31 mouse cellular contexts compared by ENCODE assay signal in genomic region chr15:100235208-100235965, GRCm38 (mm10). TPM values are rescaled to one million over a fixed set of nuclear protein-coding genes. Genes with fewer than 3 reads are reported as not detected.
DNase-seq lines count a peak whose midpoint lies in the region; ATAC-seq lines count a peak whose summit lies in the region.
"Had no signal": no experiment of that assay in that cellular context is flagged by ENCODE, and none has a peak within 500 bp of the region (broad histone marks: within the 10 kb centered on the region; RNA-seq: fewer than 3 reads in every experiment).

No protein-coding gene starts in this region.

- DNase-seq in frontal cortex, postnatal 10 days (ENCODE audit: low spot score in 2 of 2) = no peak
- peak; percentile 22 for DNase-seq in right cerebral cortex, postnatal 14 days
- DNase-seq in right cerebral cortex, postnatal 10 days (ENCODE audit: low spot score in 2 of 2) = no peak
- DNase-seq in lung, adult 18-20 months = no peak
- DNase-seq in cerebellum, postnatal 10 days = no peak
- DNase-seq: adrenal gland, postnatal 36 days; cerebellum, adult 11 months; cerebellum, postnatal 14 days; heart, postnatal 4 days; kidney, adult 18-20 months; kidney, postnatal 4 days; thymus, adult 18-20 months; thymus, postnatal 36 days had no signal

- H3K36me3 ChIP-seq in liver, embryonic 16.5 days (ENCODE audit: control insufficient read depth, insufficient read depth) = peaks cover 40% of the 10 kb centered on the region
- peaks cover 7% of the 10 kb centered on the region for H3K36me3 ChIP-seq in midbrain, embryonic 16.5 days (ENCODE audit: control insufficient read depth, insufficient read depth, low read length)

- H3K9ac ChIP-seq in liver, embryonic 16.5 days (ENCODE audit: low read depth, low read length) = no peak overlapping the region
- H3K9ac ChIP-seq in midbrain, embryonic 16.5 days (ENCODE audit: low read depth, low read length) = no peak overlapping the region
- H3K9ac ChIP-seq: embryonic facial prominence, embryonic 12.5 days; hindbrain, embryonic 14.5 days; limb, embryonic 15.5 days; neural tube, embryonic 15.5 days; stomach, embryonic 15.5 days had no signal

- no peaks in the 10 kb centered on the region for H3K9me3 ChIP-seq in liver, embryonic 16.5 days (replicated peaks; ENCODE audit: control insufficient read depth, low read length)
- H3K9me3 ChIP-seq in midbrain, embryonic 16.5 days (replicated peaks; ENCODE audit: control insufficient read depth, low read length, poor library complexity, severe bottlenecking) = no peaks in the 10 kb centered on the region
- H3K9me3 ChIP-seq: embryonic facial prominence, embryonic 12.5 days; heart, embryonic 10.5 days; limb, embryonic 15.5 days; neural tube, embryonic 15.5 days; stomach, embryonic 15.5 days had no signal

- no peak overlapping the region for H3K4me3 ChIP-seq in liver, embryonic 16.5 days (ENCODE audit: low read depth, low read length)
- no peak overlapping the region for H3K4me3 ChIP-seq in midbrain, embryonic 16.5 days (ENCODE audit: low read depth, low read length)
- H3K4me3 ChIP-seq: embryonic facial prominence, embryonic 12.5 days; heart, embryonic 10.5 days; limb, embryonic 15.5 days; neural tube, embryonic 15.5 days; stomach, embryonic 15.5 days had no signal

- H3K4me1 ChIP-seq in liver, embryonic 16.5 days (ENCODE audit: control insufficient read depth, low read depth, low read length) = peaks cover 22% of the 10 kb centered on the region
- no peaks in the 10 kb centered on the region for H3K4me1 ChIP-seq in midbrain, embryonic 16.5 days (ENCODE audit: control insufficient read depth, insufficient read depth, low read length)
- H3K4me1 ChIP-seq: embryonic facial prominence, embryonic 12.5 days; limb, embryonic 15.5 days; neural tube, embryonic 15.5 days; stomach, embryonic 15.5 days had no signal

- no peaks in the 10 kb centered on the region for H3K27me3 ChIP-seq in liver, embryonic 16.5 days (ENCODE audit: control insufficient read depth, insufficient read depth, low read depth, low read length)
- H3K27me3 ChIP-seq in midbrain, embryonic 16.5 days (ENCODE audit: control insufficient read depth, insufficient read depth, low read depth, low read length) = no peaks in the 10 kb centered on the region
- H3K27me3 ChIP-seq: embryonic facial prominence, embryonic 12.5 days; limb, embryonic 15.5 days; neural tube, embryonic 15.5 days; stomach, embryonic 15.5 days had no signal

- no peak overlapping the region for H3K27ac ChIP-seq in liver, embryonic 16.5 days (ENCODE audit: low read length)
- H3K27ac ChIP-seq in midbrain, embryonic 16.5 days (ENCODE audit: low read length) = no peak overlapping the region
- H3K27ac ChIP-seq: embryonic facial prominence, embryonic 12.5 days; heart, embryonic 10.5 days; hindbrain, embryonic 14.5 days; limb, embryonic 15.5 days; neural tube, embryonic 15.5 days; stomach, embryonic 15.5 days had no signal

- H3K4me2 ChIP-seq in liver, embryonic 16.5 days (ENCODE audit: low read depth, low read length) = no peak overlapping the region
- no peak overlapping the region for H3K4me2 ChIP-seq in midbrain, embryonic 16.5 days (ENCODE audit: low read length)
- H3K4me2 ChIP-seq: embryonic facial prominence, embryonic 12.5 days; hindbrain, embryonic 14.5 days; limb, embryonic 15.5 days; midbrain, embryonic 11.5 days; neural tube, embryonic 15.5 days; stomach, embryonic 15.5 days had no signal

- ATAC-seq in frontal cortex, adult (ENCODE audit: low TSS enrichment) = peak; percentile 73
- peak; percentile 51; the same call in 1 of the 2 replicates for ATAC-seq in liver, embryonic 16.5 days (ENCODE audit: low read depth)
- no peak for ATAC-seq in midbrain, embryonic 16.5 days
- ATAC-seq: inflammation-experienced regulatory T-cells, adult 6 months; lung, postnatal 0 days had no signal

- WGBS in liver, embryonic 16.5 days (ENCODE audit: insufficient replicate concordance) = 43% methylated on average over 12 of the region's 12 CpGs
- WGBS in midbrain, embryonic 16.5 days = 94% methylated on average over 12 of the region's 12 CpGs

RNA-seq across cellular contexts. Expression of gene Atf1, which starts 7.8 kb away (rescaled TPM):
- polyA plus RNA-seq in liver, embryonic 16.5 days (2015; fragmentation: Nextera tagmentation; extraction: Ambion mirVana) = 28.6 and 31.4 TPM in 2 replicates
- polyA plus RNA-seq in midbrain, embryonic 16.5 days (2015; fragmentation: Nextera tagmentation; extraction: Ambion mirVana) = 11.4 and 15.2 TPM in 2 replicates

RNA-seq across cellular contexts. Expression of gene Tmprss12, which starts 45.2 kb away (rescaled TPM):
- polyA plus RNA-seq in liver, embryonic 16.5 days (2015; fragmentation: Nextera tagmentation; extraction: Ambion mirVana) = not detected in 2 replicates
- not detected in 2 replicates for polyA plus RNA-seq in midbrain, embryonic 16.5 days (2015; fragmentation: Nextera tagmentation; extraction: Ambion mirVana)
- polyA plus RNA-seq: embryonic facial prominence, embryonic 12.5 days; forebrain, embryonic 11.5 days; frontal cortex, adult 2 months; gonadal fat pad, adult 2 months; heart, embryonic 10.5 days; heart, embryonic 16.5 days; hindbrain, embryonic 14.5 days; inflammation-experienced regulatory T-cells, adult 6 months; kidney, embryonic 16.5 days; limb, embryonic 15.5 days; lung, postnatal 0 days; macrophage; neural tube, embryonic 15.5 days had no signal
